Mouse (Mus musculus): ENCODE data around the gene Pdp2.

- TF ChIP-seq CTCF (conservative IDR thresholded peaks at IDR 0.05; ENCODE audit: low read length) = no peak
- TF ChIP-seq POU5F1 (IDR thresholded peaks at IDR 0.05; ENCODE audit: borderline replicate concordance, low read length) = no peak
- TF ChIP-seq NANOG (IDR thresholded peaks at IDR 0.05; ENCODE audit: borderline replicate concordance, low read length) = no peak
Measured at GRCm38 (mm10) chr8:104603245-104603593, 12.0 kb downstream of the Pdp2 start.

Data from E14TG2a.4 (cell line).